Mouse (Mus musculus) stomach, embryonic 14.5 days (tissue): ENCODE data around the gene Adarb1. TPM values are rescaled to one million over a fixed set of nuclear protein-coding genes. Genes with fewer than 3 reads are reported as not detected.
A peak's percentile ranks its signal among the peaks of the same experiment; 100 is the strongest.

Experiments
- ATAC-seq: fragments of 200-750 bp; cut with Nextera tagmentation; 2 replicates; pipeline ENCODE4 v1.8.0; 2017; ENCODE audit warnings: low read depth, moderate TSS enrichment; ENCODE audit not compliant: insufficient number of reproducible peaks, insufficient read depth, low FRiP score
- H3K27ac ChIP-seq: fragments of 300-500 bp; sonication (generic); 2 replicates; pipeline ENCODE4 v1.5.1; 2014; ENCODE audit warnings: mild to moderate bottlenecking, low read length, moderate library complexity, mixed read lengths
- H3K27me3 ChIP-seq: fragments of 300-500 bp; sonication (generic); 2 replicates; pipeline ENCODE4 v1.6.1; 2014; ENCODE audit warnings: low read length, control low read depth, mixed read lengths; ENCODE audit not compliant: control insufficient read depth, insufficient read depth
- H3K36me3 ChIP-seq: fragments of 300-500 bp; sonication (generic); 2 replicates; pipeline ENCODE4 v1.6.1; 2014; ENCODE audit warnings: mild to moderate bottlenecking, control low read depth, low read length, moderate library complexity, mixed read lengths; ENCODE audit not compliant: control insufficient read depth, insufficient read depth
- H3K4me1 ChIP-seq: fragments of 300-500 bp; sonication (generic); 2 replicates; pipeline ENCODE4 v1.6.1; 2014; ENCODE audit warnings: low read length, control low read depth, mixed read lengths; ENCODE audit not compliant: control insufficient read depth, insufficient read depth
- H3K4me2 ChIP-seq: fragments of 300-500 bp; sonication (generic); replicated peaks from 2 replicates; pipeline ENCODE4 v1.6.1; 2014; ENCODE audit warnings: low read depth, low read length, control low read depth
- H3K4me3 ChIP-seq: fragments of 300-500 bp; sonication (generic); 2 replicates; pipeline ENCODE4 v1.5.1; 2014; ENCODE audit warnings: low read depth, low read length, control low read depth
- H3K9ac ChIP-seq: fragments of 300-500 bp; sonication (generic); replicated peaks from 2 replicates; pipeline ENCODE4 v1.6.1; 2014; ENCODE audit warnings: low read depth, mild to moderate bottlenecking, control low read depth, low read length, moderate library complexity, mixed read lengths
- H3K9me3 ChIP-seq: fragments of 300-500 bp; sonication (generic); 2 replicates; pipeline ENCODE4 v1.6.1; 2016; ENCODE audit warnings: low read depth, low read length, control low read depth; ENCODE audit not compliant: control insufficient read depth
- WGBS: fragments of 180-500 bp; shearing (Covaris S2); extraction: QIAGEN DNeasy Blood & Tissue Kit; methylation state at CpG from one replicate; pipeline ENCODE4 v1.1.7; 2014; 5-methylcytosine and 5-hydroxymethylcytosine counted together
- polyA plus RNA-seq: library from polyadenylated mRNA; unstranded; fragments of >200 nt; fragmentation: Nextera tagmentation; extraction: Ambion mirVana; gene quantifications from 2 replicates; pipeline ENCODE4 v1.2.1, GENCODE M21; 2014

Gene Adarb1
- polyA plus RNA-seq, 1 experiment from 2014 or later, result 8.3 TPM

GRCm38 (mm10) chr10:77341711-77342110 lies 76.4 kb downstream of the Adarb1 start:
- Histone ChIP-seq H3K27me3 (no peaks in the 10 kb centered on the region), H3K36me3 (no peaks in the 10 kb centered on the region), H3K9ac (no peak overlapping the region), H3K4me3 (no peak overlapping the region), H3K9me3 (no peaks in the 10 kb centered on the region), H3K4me2 (no peak overlapping the region), H3K4me1 (no peaks in the 10 kb centered on the region), H3K27ac (no peak overlapping the region)
- ATAC-seq, result no peak

GRCm38 (mm10) chr10:77341059-77341458 lies 77.0 kb downstream of the Adarb1 start:
- no peaks in the 10 kb centered on the region for H3K27me3 ChIP-seq
- no peak for ATAC-seq
- no peak overlapping the region for H3K9ac ChIP-seq
- no peak overlapping the region for H3K27ac ChIP-seq
- H3K4me2 ChIP-seq, result no peak overlapping the region
- H3K9me3 ChIP-seq, result no peaks in the 10 kb centered on the region
- H3K36me3 ChIP-seq, result no peaks in the 10 kb centered on the region
- H3K4me3 ChIP-seq, result no peak overlapping the region
- no peaks in the 10 kb centered on the region for H3K4me1 ChIP-seq
- 81% methylated on average over 4 of the region's 4 CpGs for WGBS

- WGBS, result 17% methylated on average over 18 of the region's 18 CpGs
- Histone ChIP-seq H3K4me1 (0 out of 2 replicates have a peak, but pooled peaks cover 6% of the 10 kb centered on the region), H3K9me3 (no peaks in the 10 kb centered on the region), H3K36me3 (no peaks in the 10 kb centered on the region), H3K27me3 (no peaks in the 10 kb centered on the region), H3K4me3 (peak overlapping the region; percentile 28), H3K9ac (0 out of 2 replicates have a peak overlapping the region, but pooled peaks have one; percentile 7), H3K27ac (no peak overlapping the region), H3K4me2 (peak overlapping the region; percentile 59)
- ATAC-seq, result no peak
Measured at GRCm38 (mm10) chr10:77339871-77340341, 78.2 kb downstream of the Adarb1 start.

- ATAC-seq, result no peak
- Histone ChIP-seq H3K9me3 (no peaks in the 10 kb centered on the region), H3K4me3 (no peak overlapping the region), H3K27me3 (no peaks in the 10 kb centered on the region), H3K36me3 (no peaks in the 10 kb centered on the region), H3K4me2 (no peak overlapping the region), H3K9ac (no peak overlapping the region), H3K4me1 (0 out of 2 replicates have a peak, but pooled peaks cover 6% of the 10 kb centered on the region), H3K27ac (no peak overlapping the region)
- WGBS, result 38% methylated on average over 9 of the region's 9 CpGs
Measured at GRCm38 (mm10) chr10:77333518-77333917, 84.6 kb downstream of the Adarb1 start.

GRCm38 (mm10) chr10:77329446-77330094 lies 88.5 kb downstream of the Adarb1 start:
- 58% methylated on average over 11 of the region's 11 CpGs for WGBS
- no peak for ATAC-seq
- no peaks in the 10 kb centered on the region for H3K27me3 ChIP-seq
- H3K36me3 ChIP-seq, result no peaks in the 10 kb centered on the region
- no peaks in the 10 kb centered on the region for H3K4me1 ChIP-seq
- no peak overlapping the region for H3K9ac ChIP-seq
- no peak overlapping the region for H3K4me3 ChIP-seq
- H3K9me3 ChIP-seq, result no peaks in the 10 kb centered on the region
- no peak overlapping the region for H3K4me2 ChIP-seq
- H3K27ac ChIP-seq, result no peak overlapping the region

- 84% methylated on average over 6 of the region's 6 CpGs for WGBS
- Histone ChIP-seq H3K9ac (no peak overlapping the region), H3K27me3 (no peaks in the 10 kb centered on the region), H3K27ac (no peak overlapping the region), H3K4me1 (peaks cover 2% of the 10 kb centered on the region; the same call in 1 of the 2 replicates), H3K4me3 (no peak overlapping the region), H3K4me2 (no peak overlapping the region), H3K36me3 (no peaks in the 10 kb centered on the region), H3K9me3 (no peaks in the 10 kb centered on the region)
- no peak for ATAC-seq
Measured at GRCm38 (mm10) chr10:77324716-77325115, 93.4 kb downstream of the Adarb1 start.

GRCm38 (mm10) chr10:77321611-77322010 lies 96.5 kb downstream of the Adarb1 start:
- no peak overlapping the region for H3K4me3 ChIP-seq
- WGBS, result 85% methylated on average over 8 of the region's 8 CpGs
- no peaks in the 10 kb centered on the region for H3K36me3 ChIP-seq
- H3K27ac ChIP-seq, result no peak overlapping the region
- H3K9ac ChIP-seq, result no peak overlapping the region
- no peaks in the 10 kb centered on the region for H3K9me3 ChIP-seq
- no peak for ATAC-seq
- no peak overlapping the region for H3K4me2 ChIP-seq
- peaks cover 2% of the 10 kb centered on the region; the same call in 1 of the 2 replicates for H3K4me1 ChIP-seq
- H3K27me3 ChIP-seq, result no peaks in the 10 kb centered on the region

- H3K36me3 ChIP-seq, result no peaks in the 10 kb centered on the region
- no peak overlapping the region for H3K9ac ChIP-seq
- H3K4me3 ChIP-seq, result no peak overlapping the region
- H3K27me3 ChIP-seq, result no peaks in the 10 kb centered on the region
- no peak for ATAC-seq
- H3K27ac ChIP-seq, result no peak overlapping the region
- H3K4me2 ChIP-seq, result no peak overlapping the region
- 72% methylated on average over 1 of the region's 1 CpGs for WGBS
- peaks cover 2% of the 10 kb centered on the region; the same call in 1 of the 2 replicates for H3K4me1 ChIP-seq
- H3K9me3 ChIP-seq, result no peaks in the 10 kb centered on the region
Measured at GRCm38 (mm10) chr10:77321001-77321400, 97.1 kb downstream of the Adarb1 start.

GRCm38 (mm10) chr10:77315682-77316081 lies 102.4 kb downstream of the Adarb1 start:
- no peak overlapping the region for H3K4me2 ChIP-seq
- no peaks in the 10 kb centered on the region for H3K4me1 ChIP-seq
- WGBS, result 56% methylated on average over 2 of the region's 2 CpGs
- H3K4me3 ChIP-seq, result no peak overlapping the region
- H3K36me3 ChIP-seq, result no peaks in the 10 kb centered on the region
- no peaks in the 10 kb centered on the region for H3K9me3 ChIP-seq
- no peak overlapping the region for H3K9ac ChIP-seq
- no peak overlapping the region for H3K27ac ChIP-seq
- H3K27me3 ChIP-seq, result no peaks in the 10 kb centered on the region
- no peak for ATAC-seq
